Mouse (Mus musculus) brain, embryonic 14.5 days (tissue): ENCODE results near the gene Angptl1.

Experiments used
- CTCF ChIP-seq: fragments of 200-500 bp; IDR thresholded peaks from 2 replicates; pipeline ENCODE4 v1.5.1; 2012; ENCODE audit warnings: inconsistent platforms, mild to moderate bottlenecking, moderate library complexity, borderline replicate concordance; ENCODE audit not compliant: insufficient read depth, insufficient read length; ENCODE audit errors: extremely low read depth
- POLR2A ChIP-seq: fragments of 200-500 bp; IDR thresholded peaks from 2 replicates; pipeline ENCODE4 v1.6.1; 2012; ENCODE audit warnings: mild to moderate bottlenecking, inconsistent platforms, borderline replicate concordance; ENCODE audit not compliant: poor library complexity, insufficient read depth, insufficient read length, severe bottlenecking; ENCODE audit errors: extremely low read depth

- TF ChIP-seq POLR2A (no peak), CTCF (no peak)
Measured at GRCm38 (mm10) chr1:156860266-156860665, 21.9 kb downstream of the Angptl1 start.
